Mouse (Mus musculus): ENCODE measurements around the gene Uvssa. TPM values are rescaled to one million over a fixed set of nuclear protein-coding genes. Genes with fewer than 3 reads are reported as not detected.

Gene Uvssa
- polyA plus RNA-seq, 1 experiment from 2014 or later, result 6.5 TPM

DNA sequence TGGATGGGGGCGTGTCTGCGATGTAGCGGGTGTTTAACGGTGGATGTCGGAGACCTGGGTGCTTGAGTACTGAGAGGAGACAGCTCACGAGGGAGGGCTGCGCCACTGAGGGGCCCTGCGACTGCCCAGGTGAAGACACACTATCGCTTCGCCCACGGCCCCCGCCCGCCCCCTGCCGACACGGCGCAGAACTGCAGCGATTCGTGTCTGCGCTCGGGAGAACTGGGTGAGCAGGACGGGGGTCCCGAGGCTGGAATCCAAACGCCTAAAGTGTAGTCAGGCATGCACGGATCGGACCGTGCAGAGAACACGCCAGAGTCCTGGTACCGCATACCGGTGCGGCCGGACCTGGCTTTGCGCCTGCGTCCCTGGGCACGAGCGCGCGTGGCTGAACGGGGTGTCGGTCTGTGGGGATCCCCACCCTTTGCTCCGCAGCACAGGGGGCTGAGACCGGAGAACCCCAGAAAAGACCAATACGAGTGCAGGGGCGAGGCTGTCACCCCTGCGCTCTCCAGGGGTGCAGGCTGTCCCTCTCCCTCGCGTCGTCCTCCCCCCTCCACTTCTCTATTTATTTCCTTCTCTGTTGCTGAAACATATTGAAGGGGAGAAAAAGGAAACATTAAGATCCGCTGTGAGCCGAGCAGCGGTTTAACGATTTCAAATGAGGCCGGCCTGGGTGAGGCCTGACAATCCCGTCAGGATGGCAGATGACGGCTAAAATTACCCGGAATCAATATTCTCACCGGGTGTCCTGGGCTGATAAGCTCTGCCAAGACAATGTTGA is 64.8 kb downstream of the Uvssa start:
- no peak overlapping the region for H3K27ac ChIP-seq (ENCODE audit: low read depth, low read length)
- peak overlapping the region; percentile 28 for H3K4me3 ChIP-seq (ENCODE audit: low read depth, low read length)
- H3K27me3 ChIP-seq (ENCODE audit: control insufficient read depth, insufficient read depth, low read length), result peaks cover 40% of the 10 kb centered on the region
- H3K36me3 ChIP-seq (ENCODE audit: control insufficient read depth, insufficient read depth, low read length), result no peaks in the 10 kb centered on the region
- H3K4me1 ChIP-seq (ENCODE audit: control insufficient read depth, insufficient read depth, low read length), result peaks cover 3% of the 10 kb centered on the region; the same call in 1 of the 2 replicates
- DNase-seq (ENCODE audit: low spot score) (peak; percentile 79), ATAC-seq (ENCODE audit: insufficient read depth, low FRiP score, low TSS enrichment) (no peak; the same call in 1 of the 2 replicates)
- WGBS, result 6% methylated on average over 53 of the region's 56 CpGs
- H3K4me2 ChIP-seq (ENCODE audit: low read depth), result peak overlapping the region; percentile 54
- no peaks in the 10 kb centered on the region for H3K9me3 ChIP-seq (ENCODE audit: control insufficient read depth, low read length)
- H3K9ac ChIP-seq (ENCODE audit: low read length), result peak overlapping the region; percentile 23; the same call in 1 of the 2 replicates

DNA sequence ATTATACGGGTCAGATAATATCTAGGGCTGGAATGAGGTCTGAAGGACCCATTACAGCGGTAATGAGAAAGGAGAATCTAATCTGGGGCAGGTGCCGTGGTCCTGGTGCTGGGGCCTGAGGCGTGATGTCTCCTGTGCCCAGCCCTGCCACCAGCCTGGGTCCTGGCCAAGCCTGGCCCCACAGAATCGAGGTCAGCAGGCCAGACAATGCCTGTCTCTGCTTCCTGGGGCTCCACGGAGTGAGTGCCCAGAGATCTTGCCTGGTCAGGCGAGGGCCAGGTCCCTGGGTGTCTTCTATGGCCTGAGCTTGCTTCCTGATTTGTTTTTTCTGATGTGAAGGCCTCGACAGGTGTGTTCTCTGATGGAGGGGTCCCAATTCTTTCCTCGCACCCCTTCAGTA is 65.4 kb downstream of the Uvssa start:
- DNase-seq (ENCODE audit: low spot score) (no peak), ATAC-seq (ENCODE audit: insufficient read depth, low FRiP score, low TSS enrichment) (no peak)
- H3K36me3 ChIP-seq (ENCODE audit: control insufficient read depth, insufficient read depth, low read length), result no peaks in the 10 kb centered on the region
- H3K9me3 ChIP-seq (ENCODE audit: control insufficient read depth, low read length), result no peaks in the 10 kb centered on the region
- no peak overlapping the region for H3K4me2 ChIP-seq (ENCODE audit: low read depth)
- H3K4me1 ChIP-seq (ENCODE audit: control insufficient read depth, insufficient read depth, low read length), result peaks cover 3% of the 10 kb centered on the region; the same call in 1 of the 2 replicates
- peaks cover 35% of the 10 kb centered on the region for H3K27me3 ChIP-seq (ENCODE audit: control insufficient read depth, insufficient read depth, low read length)
- no peak overlapping the region for H3K4me3 ChIP-seq (ENCODE audit: low read depth, low read length)
- no peak overlapping the region for H3K9ac ChIP-seq (ENCODE audit: low read length)
- no peak overlapping the region for H3K27ac ChIP-seq (ENCODE audit: low read depth, low read length)
- WGBS, result 59% methylated on average over 9 of the region's 9 CpGs

DNA sequence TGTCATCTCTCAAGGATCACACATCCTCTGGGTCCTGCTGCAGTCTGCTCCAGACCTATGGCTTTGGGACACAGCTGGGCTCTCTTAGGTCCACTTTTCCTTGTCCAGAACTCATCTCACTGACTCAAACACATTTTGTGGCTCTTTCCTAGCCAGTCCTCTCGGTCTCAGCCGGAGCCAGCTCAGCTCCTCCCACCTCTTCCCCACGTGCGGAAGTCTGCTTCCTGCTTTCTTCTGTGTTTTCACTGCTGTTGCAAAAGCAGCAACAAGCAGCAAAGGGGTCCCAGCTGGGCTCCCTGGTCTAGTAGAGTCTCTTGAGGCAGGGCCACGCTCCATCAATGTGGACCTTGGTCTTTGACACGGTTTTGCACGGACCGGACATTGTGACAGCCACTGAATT is 77.4 kb downstream of the Uvssa start:
- Histone ChIP-seq H3K4me2 (ENCODE audit: low read depth) (no peak overlapping the region), H3K9me3 (ENCODE audit: control insufficient read depth, low read length) (no peaks in the 10 kb centered on the region), H3K36me3 (ENCODE audit: control insufficient read depth, insufficient read depth, low read length) (no peaks in the 10 kb centered on the region), H3K27me3 (ENCODE audit: control insufficient read depth, insufficient read depth, low read length) (0 out of 2 replicates have a peak, but pooled peaks cover 3% of the 10 kb centered on the region), H3K27ac (ENCODE audit: low read depth, low read length) (no peak overlapping the region), H3K9ac (ENCODE audit: low read length) (no peak overlapping the region), H3K4me3 (ENCODE audit: low read depth, low read length) (no peak overlapping the region), H3K4me1 (ENCODE audit: control insufficient read depth, insufficient read depth, low read length) (no peaks in the 10 kb centered on the region)
- 70% methylated on average over 8 of the region's 8 CpGs for WGBS
- ATAC-seq (ENCODE audit: insufficient read depth, low FRiP score, low TSS enrichment) (no peak), DNase-seq (ENCODE audit: low spot score) (no peak)

DNA sequence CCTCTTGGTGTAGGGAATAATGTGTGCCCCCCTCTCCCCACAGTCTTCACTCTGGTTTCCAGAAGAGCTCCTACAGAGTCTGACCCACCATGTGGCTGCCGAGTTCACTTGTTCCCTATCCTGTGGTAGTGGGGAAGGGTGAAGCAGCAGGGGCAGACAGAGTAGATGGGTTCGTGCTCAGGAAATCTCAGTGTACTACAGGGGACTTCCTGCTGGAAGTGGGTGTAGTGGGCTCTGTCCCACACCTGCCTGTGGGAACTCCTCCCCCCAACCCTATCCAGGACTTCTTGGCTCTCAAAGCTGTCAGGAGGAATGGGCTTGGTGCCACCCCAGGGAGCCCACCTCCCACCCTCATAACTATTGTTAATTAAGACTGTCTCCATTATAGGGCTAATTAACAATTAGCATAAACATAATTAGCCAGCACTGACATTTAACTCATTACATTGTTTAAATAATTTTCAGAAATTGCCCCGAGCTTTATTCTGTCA is 79.8 kb downstream of the Uvssa start:
- Histone ChIP-seq H3K4me2 (ENCODE audit: low read depth) (no peak overlapping the region), H3K9ac (ENCODE audit: low read length) (no peak overlapping the region), H3K27me3 (ENCODE audit: control insufficient read depth, insufficient read depth, low read length) (0 out of 2 replicates have a peak, but pooled peaks cover 3% of the 10 kb centered on the region), H3K4me3 (ENCODE audit: low read depth, low read length) (no peak overlapping the region), H3K9me3 (ENCODE audit: control insufficient read depth, low read length) (no peaks in the 10 kb centered on the region), H3K36me3 (ENCODE audit: control insufficient read depth, insufficient read depth, low read length) (no peaks in the 10 kb centered on the region), H3K27ac (ENCODE audit: low read depth, low read length) (no peak overlapping the region), H3K4me1 (ENCODE audit: control insufficient read depth, insufficient read depth, low read length) (no peaks in the 10 kb centered on the region)
- ATAC-seq (ENCODE audit: insufficient read depth, low FRiP score, low TSS enrichment) (no peak), DNase-seq (ENCODE audit: low spot score) (no peak)
- 53% methylated on average over 3 of the region's 3 CpGs for WGBS

DNA sequence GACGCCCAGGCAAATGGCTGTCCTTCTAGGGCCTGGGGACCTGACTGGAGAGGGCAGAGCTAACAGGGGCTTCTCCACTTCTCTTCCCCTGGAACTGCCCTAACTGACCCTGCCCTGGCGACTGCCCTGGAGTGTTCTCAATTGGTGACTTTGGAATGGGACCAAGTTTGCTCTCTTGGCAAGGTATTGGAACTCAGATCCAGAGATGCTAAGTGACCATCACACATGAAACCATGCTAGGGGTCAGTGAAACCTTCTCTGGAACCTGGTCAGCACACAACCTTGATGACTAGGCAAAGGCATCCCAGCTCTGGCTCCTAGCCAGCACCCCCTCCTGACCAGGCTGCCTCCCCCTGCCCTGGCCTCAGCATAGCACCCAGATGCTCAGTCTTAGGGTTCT is 80.8 kb downstream of the Uvssa start:
- no peak overlapping the region for H3K4me3 ChIP-seq (ENCODE audit: low read depth, low read length)
- no peak overlapping the region for H3K4me2 ChIP-seq (ENCODE audit: low read depth)
- ATAC-seq (ENCODE audit: insufficient read depth, low FRiP score, low TSS enrichment), result no peak
- H3K9me3 ChIP-seq (ENCODE audit: control insufficient read depth, low read length), result no peaks in the 10 kb centered on the region
- no peaks in the 10 kb centered on the region for H3K36me3 ChIP-seq (ENCODE audit: control insufficient read depth, insufficient read depth, low read length)
- H3K9ac ChIP-seq (ENCODE audit: low read length), result no peak overlapping the region
- H3K27me3 ChIP-seq (ENCODE audit: control insufficient read depth, insufficient read depth, low read length), result 0 out of 2 replicates have a peak, but pooled peaks cover 3% of the 10 kb centered on the region
- 60% methylated on average over 2 of the region's 2 CpGs for WGBS
- no peaks in the 10 kb centered on the region for H3K4me1 ChIP-seq (ENCODE audit: control insufficient read depth, insufficient read depth, low read length)
- no peak for DNase-seq (ENCODE audit: low spot score)
- no peak overlapping the region for H3K27ac ChIP-seq (ENCODE audit: low read depth, low read length)

DNA sequence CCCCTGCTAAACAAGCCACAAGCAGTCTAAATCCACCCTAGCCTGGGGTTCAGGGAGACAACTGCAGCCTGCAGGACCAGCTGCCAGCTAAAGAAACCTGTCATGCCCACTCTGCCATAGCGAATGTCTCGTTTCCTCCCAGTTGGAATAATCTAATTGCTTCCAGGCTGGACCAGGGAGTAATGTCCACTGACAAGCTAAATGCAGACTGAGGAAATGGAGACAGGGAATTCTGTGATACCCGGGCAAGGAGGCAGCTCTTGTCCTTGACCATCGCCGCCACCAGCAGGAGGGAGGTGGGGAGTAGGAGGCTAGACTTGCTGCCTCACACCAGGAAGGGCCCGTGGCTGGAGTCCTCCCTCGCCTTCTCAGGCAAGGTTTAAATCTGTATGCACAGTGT is 86.0 kb downstream of the Uvssa start:
- Histone ChIP-seq H3K36me3 (ENCODE audit: control insufficient read depth, insufficient read depth, low read length) (no peaks in the 10 kb centered on the region), H3K27me3 (ENCODE audit: control insufficient read depth, insufficient read depth, low read length) (no peaks in the 10 kb centered on the region), H3K9ac (ENCODE audit: low read length) (no peak overlapping the region), H3K4me2 (ENCODE audit: low read depth) (no peak overlapping the region), H3K4me1 (ENCODE audit: control insufficient read depth, insufficient read depth, low read length) (no peaks in the 10 kb centered on the region), H3K9me3 (ENCODE audit: control insufficient read depth, low read length) (no peaks in the 10 kb centered on the region), H3K4me3 (ENCODE audit: low read depth, low read length) (no peak overlapping the region), H3K27ac (ENCODE audit: low read depth, low read length) (no peak overlapping the region)
- no peak for DNase-seq (ENCODE audit: low spot score)
- no peak for ATAC-seq (ENCODE audit: insufficient read depth, low FRiP score, low TSS enrichment)
- WGBS, result 69% methylated on average over 7 of the region's 7 CpGs

DNA sequence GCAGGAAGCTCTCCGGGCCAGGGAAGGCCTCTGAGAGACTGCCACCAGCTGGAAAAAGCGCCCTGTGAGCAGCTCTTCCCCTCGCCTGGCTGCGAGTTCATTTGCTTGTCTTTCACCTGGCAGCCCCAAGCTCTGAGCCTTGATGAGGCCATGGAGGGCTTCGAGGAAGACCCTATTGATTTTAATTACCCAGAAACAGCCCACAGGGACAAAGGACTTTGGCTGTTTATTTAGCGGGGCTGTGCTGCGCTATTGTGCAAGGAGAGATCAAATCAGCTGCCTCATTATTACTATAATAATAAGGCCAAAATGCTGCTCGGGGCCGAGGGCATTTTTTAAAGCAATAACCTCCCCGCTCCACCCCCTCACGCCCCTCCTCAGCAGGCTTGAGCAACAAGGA is 87.1 kb downstream of the Uvssa start:
- Histone ChIP-seq H3K9ac (ENCODE audit: low read length) (no peak overlapping the region), H3K27ac (ENCODE audit: low read depth, low read length) (no peak overlapping the region)
- DNase-seq (ENCODE audit: low spot score), result no peak

More for the DNA sequence above, 87.1 kb downstream of the Uvssa start:
- 30% methylated on average over 11 of the region's 11 CpGs for WGBS
- no peaks in the 10 kb centered on the region for H3K27me3 ChIP-seq (ENCODE audit: control insufficient read depth, insufficient read depth, low read length)
- H3K36me3 ChIP-seq (ENCODE audit: control insufficient read depth, insufficient read depth, low read length), result no peaks in the 10 kb centered on the region
- H3K4me1 ChIP-seq (ENCODE audit: control insufficient read depth, insufficient read depth, low read length), result no peaks in the 10 kb centered on the region
- ATAC-seq (ENCODE audit: insufficient read depth, low FRiP score, low TSS enrichment), result no peak; the same call in 1 of the 2 replicates
- H3K9me3 ChIP-seq (ENCODE audit: control insufficient read depth, low read length), result no peaks in the 10 kb centered on the region
- H3K4me3 ChIP-seq (ENCODE audit: low read depth, low read length), result no peak overlapping the region
- no peak overlapping the region for H3K4me2 ChIP-seq (ENCODE audit: low read depth)
